Mouse (Mus musculus): ENCODE data around the gene Nos1ap.

Nos1ap gene

DNA sequence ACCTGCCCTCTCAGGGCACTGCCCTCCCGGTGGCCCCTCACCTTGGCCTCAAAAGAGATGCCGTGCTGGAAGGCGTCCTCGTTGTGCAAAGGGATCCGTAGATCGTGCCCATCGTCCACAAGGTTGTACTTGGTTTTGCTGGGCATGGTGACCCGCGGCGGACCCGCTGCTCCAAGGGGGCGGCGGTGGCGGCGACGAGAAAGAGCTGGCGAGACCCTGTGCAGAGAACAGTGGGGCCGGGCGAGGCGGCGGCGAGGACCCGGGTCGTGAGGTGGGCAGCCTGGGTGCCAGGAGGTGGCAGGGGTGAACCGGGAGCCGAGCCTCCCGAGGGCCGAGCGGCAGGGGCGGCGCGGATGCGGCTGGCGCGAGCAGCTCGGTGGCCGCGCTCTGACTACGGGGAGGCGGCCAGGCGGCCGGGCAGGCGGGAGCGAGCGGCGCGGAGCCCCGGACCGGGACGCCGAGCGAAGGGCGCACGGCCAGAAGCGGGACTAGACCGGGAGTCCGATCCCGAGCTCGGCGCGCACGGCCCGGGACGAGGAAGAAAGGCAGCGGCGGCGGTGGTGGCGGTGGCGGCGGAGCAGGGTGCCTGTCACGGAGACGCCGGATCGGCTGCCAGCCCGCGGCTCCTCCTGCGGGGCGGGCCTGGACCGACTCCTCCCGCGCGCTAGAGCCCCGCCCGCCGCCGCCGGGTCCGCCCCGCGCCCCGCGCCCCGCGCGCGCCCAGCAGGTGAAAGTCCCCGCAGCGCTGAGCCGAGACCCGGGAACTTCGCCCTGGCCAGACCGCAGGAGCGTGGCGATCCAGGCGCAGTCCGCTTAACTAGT, at the start of gene Nos1ap:
TSS of gene Nos1ap (minus strand) at position 643 of the 822 bp plus-strand sequence.
- DNase-seq (ENCODE audit: low spot score in 2 of 2), result peak; percentile 75 to 80

- DNase-seq (ENCODE audit: low spot score in 2 of 2), result peak in 1 of 2 experiments; percentile 22
Measured at GRCm38 (mm10) chr1:170638941-170639340, 49.3 kb upstream of the Nos1ap start.

GRCm38 (mm10) chr1:170632856-170633255, 43.2 kb upstream of the Nos1ap start:
- DNase-seq (ENCODE audit: low spot score in 2 of 2), result peak in 1 of 2 experiments; percentile 39

DNA sequence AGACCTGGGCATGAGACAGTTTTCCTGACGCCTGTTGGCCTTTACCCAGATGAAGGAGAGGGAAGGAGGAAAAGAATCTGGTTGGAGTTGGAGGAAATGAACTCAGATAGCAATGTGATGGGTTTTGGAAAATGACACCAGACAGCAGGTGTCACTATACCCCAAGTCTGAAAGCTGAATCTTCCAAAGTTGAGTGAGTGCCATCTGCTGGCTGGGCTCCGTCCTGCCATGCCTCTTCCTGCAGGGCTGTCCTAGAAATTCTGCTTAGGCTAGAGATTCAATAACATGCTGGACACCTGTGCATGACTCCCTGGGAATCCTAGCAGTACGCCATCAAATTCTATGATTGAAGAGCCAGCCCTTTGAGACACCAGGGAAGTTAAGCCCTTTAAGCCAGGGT, 42.7 kb upstream of the Nos1ap start:
- peak; percentile 68 to 78 for DNase-seq (ENCODE audit: low spot score in 2 of 2)

- DNase-seq (ENCODE audit: low spot score in 2 of 2), result no peak
Measured at GRCm38 (mm10) chr1:170631571-170631970, 41.9 kb upstream of the Nos1ap start.

DNA sequence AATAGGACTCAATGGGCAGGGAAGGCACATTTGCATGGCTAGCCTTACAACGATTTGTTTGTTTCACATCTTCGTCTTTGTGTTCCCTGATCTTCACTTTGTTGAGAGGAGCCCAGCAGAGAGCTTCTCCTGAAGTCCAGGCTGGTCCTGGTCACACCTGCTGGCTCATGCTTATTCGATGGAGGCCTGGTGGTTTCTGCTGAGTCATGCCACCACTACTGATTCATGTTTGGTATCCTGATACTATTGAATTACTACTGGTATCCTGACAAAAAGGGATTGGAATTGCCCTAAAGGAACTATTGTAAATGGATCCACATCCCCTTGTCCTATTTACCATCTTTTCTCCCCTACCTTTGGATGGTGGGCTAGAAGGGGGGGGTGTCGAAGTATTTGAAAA, 40.8 kb upstream of the Nos1ap start:
- no peak for DNase-seq (ENCODE audit: low spot score in 2 of 2)

- no peak for DNase-seq (ENCODE audit: low spot score in 2 of 2)
Measured at GRCm38 (mm10) chr1:170623432-170623831, 33.8 kb upstream of the Nos1ap start.

- no peak for DNase-seq (ENCODE audit: low spot score in 2 of 2)
Measured at GRCm38 (mm10) chr1:170622934-170623333, 33.3 kb upstream of the Nos1ap start.

- DNase-seq (ENCODE audit: low spot score in 2 of 2), result no peak
Measured at GRCm38 (mm10) chr1:170619686-170620374, 30.2 kb upstream of the Nos1ap start.

- peak in 1 of 2 experiments; percentile 51 for DNase-seq (ENCODE audit: low spot score in 2 of 2)
Measured at GRCm38 (mm10) chr1:170612968-170613872, 23.6 kb upstream of the Nos1ap start.

- DNase-seq (ENCODE audit: low spot score in 2 of 2), result no peak
Measured at GRCm38 (mm10) chr1:170611631-170612030, 22.0 kb upstream of the Nos1ap start.

- no peak for DNase-seq (ENCODE audit: low spot score in 2 of 2)
Measured at GRCm38 (mm10) chr1:170610695-170611094, 21.0 kb upstream of the Nos1ap start.

- DNase-seq (ENCODE audit: low spot score in 2 of 2), result no peak
Measured at GRCm38 (mm10) chr1:170610289-170610688, 20.6 kb upstream of the Nos1ap start.

GRCm38 (mm10) chr1:170609872-170610271, 20.2 kb upstream of the Nos1ap start:
- DNase-seq (ENCODE audit: low spot score in 2 of 2), result no peak

GRCm38 (mm10) chr1:170608461-170609071, 18.9 kb upstream of the Nos1ap start:
- no peak for DNase-seq (ENCODE audit: low spot score in 2 of 2)

GRCm38 (mm10) chr1:170607231-170607917, 17.7 kb upstream of the Nos1ap start:
- DNase-seq (ENCODE audit: low spot score in 2 of 2), result no peak

DNA sequence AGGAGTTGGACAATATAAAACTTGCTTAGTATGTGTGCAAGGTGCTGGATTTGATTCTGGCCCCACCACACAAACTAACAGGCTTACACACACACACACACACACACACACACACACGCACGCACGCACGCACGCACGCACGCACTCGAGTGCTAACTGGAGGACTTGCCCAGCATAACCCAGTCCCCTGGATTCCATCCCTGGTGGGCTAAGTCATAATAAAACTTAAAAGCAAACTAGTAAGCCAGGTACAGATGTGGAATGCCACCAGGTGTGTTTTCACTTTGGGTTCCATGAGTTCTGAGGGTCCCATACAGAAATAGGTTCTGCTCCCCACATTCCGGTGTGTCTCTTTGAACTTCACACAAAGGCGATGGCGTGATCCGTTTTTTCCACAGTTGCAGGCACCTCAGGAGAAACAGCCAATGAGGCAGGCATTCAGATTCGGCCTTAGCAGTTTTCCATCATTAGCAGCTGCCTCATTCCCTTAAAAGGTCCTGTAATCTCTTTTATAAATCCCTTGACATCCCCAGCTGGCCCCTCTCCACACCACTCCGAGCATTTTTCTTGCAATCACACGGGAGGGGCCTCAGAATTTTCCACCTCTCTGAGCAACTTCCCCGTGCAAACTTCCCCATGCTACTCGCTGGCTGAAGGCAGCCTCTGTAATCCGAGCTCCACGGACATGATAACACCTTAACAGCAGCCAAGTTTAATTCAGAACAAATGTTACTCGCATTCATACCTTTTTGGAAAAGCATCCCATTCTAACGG, 15.8 kb upstream of the Nos1ap start:
- DNase-seq (ENCODE audit: low spot score in 2 of 2), result peak in 1 of 2 experiments; percentile 30

GRCm38 (mm10) chr1:170594575-170594974, 4.9 kb upstream of the Nos1ap start:
- no peak for DNase-seq (ENCODE audit: low spot score in 2 of 2)

DNA sequence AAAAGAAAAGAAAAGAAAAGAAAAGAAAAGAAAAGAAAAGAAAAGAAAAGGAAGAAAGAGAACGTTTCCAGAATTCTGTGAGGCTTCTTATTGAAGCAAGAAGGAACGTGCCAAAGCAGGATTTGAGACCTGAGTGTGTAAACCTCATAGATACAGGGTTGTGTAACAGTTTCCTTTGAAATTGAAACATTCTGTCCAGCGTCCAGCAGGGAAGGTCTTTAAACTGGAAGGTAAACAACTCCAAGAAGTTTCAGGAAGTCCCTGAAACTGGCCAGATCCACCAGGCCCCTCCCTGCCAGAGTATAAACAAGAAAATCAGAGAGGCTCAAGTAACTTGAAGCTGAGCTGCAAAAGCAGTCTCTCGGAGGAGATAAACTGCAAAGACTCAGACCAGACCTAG, 870 bp upstream of the Nos1ap start:
- no peak for DNase-seq (ENCODE audit: low spot score in 2 of 2)

GRCm38 (mm10) chr1:170590041-170590360, 340 bp upstream of the Nos1ap start:
- DNase-seq (ENCODE audit: low spot score in 2 of 2), result no peak
